In the genomic region with DNA sequence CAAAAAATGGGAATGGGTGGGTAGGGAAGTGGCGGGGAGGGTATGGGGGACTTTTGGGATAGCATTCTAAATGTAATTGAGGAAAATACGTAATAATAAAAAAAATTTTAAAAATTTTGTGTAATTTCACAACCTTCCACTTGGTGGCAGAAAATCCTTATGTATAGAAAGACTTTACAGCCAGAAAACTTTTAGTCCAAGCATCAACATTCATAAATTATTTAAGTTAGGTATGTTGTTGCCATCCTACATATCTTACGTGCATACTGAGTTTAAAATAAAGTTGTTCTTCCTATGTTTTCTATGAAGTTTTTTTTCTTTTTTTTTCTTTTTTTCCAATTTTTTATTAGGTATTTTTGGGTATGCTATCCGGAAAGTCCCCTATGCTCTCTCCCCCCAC, we compare ENCODE assay signal across 14 mouse cellular contexts. TPM values are rescaled to one million over a fixed set of nuclear protein-coding genes. Genes with fewer than 3 reads are reported as not detected.
DNase-seq lines count a peak whose midpoint lies in the region; ATAC-seq and TF ChIP-seq lines count a peak whose summit lies in the region.
"Had no signal": no experiment of that assay in that cellular context is flagged by ENCODE, and none has a peak within 500 bp of the region (broad histone marks: within the 10 kb centered on the region; RNA-seq: fewer than 3 reads in every experiment).

No protein-coding gene starts in this region.

- ATAC-seq in hindbrain, embryonic 14.5 days (ENCODE audit: low FRiP score): no peak
- ATAC-seq in hindbrain, embryonic 16.5 days: no peak
- ATAC-seq in midbrain, postnatal 0 days (ENCODE audit: low FRiP score): peak; percentile 65; the same call in 1 of the 2 replicates
- no peak for ATAC-seq in midbrain, embryonic 11.5 days (ENCODE audit: low FRiP score)
- ATAC-seq: activated CD4-positive, CD25-positive, alpha-beta regulatory T cell, adult 4 months had no signal

- no peak overlapping the region for H3K4me3 ChIP-seq in hindbrain, embryonic 14.5 days (replicated peaks; ENCODE audit: low read length)
- H3K4me3 ChIP-seq in hindbrain, embryonic 16.5 days (ENCODE audit: low read length): no peak overlapping the region
- H3K4me3 ChIP-seq in midbrain, postnatal 0 days (ENCODE audit: low read depth, low read length): no peak overlapping the region
- H3K4me3 ChIP-seq in midbrain, embryonic 11.5 days (ENCODE audit: low read depth, low read length): no peak overlapping the region
- H3K4me3 ChIP-seq: erythroblast, embryonic 14.5 days; heart, embryonic 13.5 days; liver, embryonic 13.5 days had no signal

- H3K9me3 ChIP-seq in hindbrain, embryonic 14.5 days (ENCODE audit: control insufficient read depth, low read length): no peaks in the 10 kb centered on the region
- H3K9me3 ChIP-seq in hindbrain, embryonic 16.5 days (ENCODE audit: control insufficient read depth, low read length): no peaks in the 10 kb centered on the region
- no peaks in the 10 kb centered on the region for H3K9me3 ChIP-seq in midbrain, postnatal 0 days (ENCODE audit: low read length)
- H3K9me3 ChIP-seq in midbrain, embryonic 11.5 days (ENCODE audit: control insufficient read depth, low read length): no peaks in the 10 kb centered on the region
- H3K9me3 ChIP-seq: heart, embryonic 13.5 days; liver, embryonic 13.5 days had no signal

- 80% methylated on average over 4 of the region's 4 CpGs for WGBS in hindbrain, embryonic 14.5 days
- 66% methylated on average over 4 of the region's 4 CpGs for WGBS in hindbrain, embryonic 16.5 days
- WGBS in midbrain, postnatal 0 days: 76% methylated on average over 4 of the region's 4 CpGs
- WGBS in midbrain, embryonic 11.5 days: 80% methylated on average over 3 of the region's 4 CpGs

- no peaks in the 10 kb centered on the region for H3K27me3 ChIP-seq in hindbrain, embryonic 14.5 days (ENCODE audit: control insufficient read depth, insufficient read depth, low read length)
- no peaks in the 10 kb centered on the region for H3K27me3 ChIP-seq in hindbrain, embryonic 16.5 days (replicated peaks; ENCODE audit: control insufficient read depth, insufficient read depth, low read length)
- no peaks in the 10 kb centered on the region for H3K27me3 ChIP-seq in midbrain, postnatal 0 days (ENCODE audit: insufficient read depth, low read length)
- no peaks in the 10 kb centered on the region for H3K27me3 ChIP-seq in midbrain, embryonic 11.5 days (ENCODE audit: control insufficient read depth, insufficient read depth, low read length)
- H3K27me3 ChIP-seq: heart, embryonic 13.5 days; liver, embryonic 13.5 days had no signal

- peak; percentile 33 for DNase-seq in hindbrain, embryonic 14.5 days (ENCODE audit: low spot score)
- DNase-seq in midbrain, postnatal 0 days (ENCODE audit: low spot score): peak; percentile 37
- no peak for DNase-seq in midbrain, embryonic 11.5 days (ENCODE audit: low spot score, missing footprints)
- peak; percentile 10 for DNase-seq in brain, adult 2 months (ENCODE audit: low read depth, low spot score)
- no peak for DNase-seq in MN1 (ENCODE audit: low spot score)
- DNase-seq in thymus, postnatal 0 days (ENCODE audit: low spot score): no peak
- DNase-seq: cerebellum, postnatal 25 days; kidney, adult 9 months; liver, embryonic 13.5 days; lung, postnatal 4 days had no signal

- TF ChIP-seq CTCF in midbrain, postnatal 0 days (IDR thresholded peaks at IDR 0.05): peak; percentile 59

- H3K4me1 ChIP-seq in hindbrain, embryonic 14.5 days (replicated peaks; ENCODE audit: control insufficient read depth, insufficient read depth, low read length): no peaks in the 10 kb centered on the region
- H3K4me1 ChIP-seq in hindbrain, embryonic 16.5 days (ENCODE audit: control insufficient read depth, insufficient read depth, low read depth, low read length): no peaks in the 10 kb centered on the region
- no peaks in the 10 kb centered on the region for H3K4me1 ChIP-seq in midbrain, postnatal 0 days (ENCODE audit: insufficient read depth, low read length)
- H3K4me1 ChIP-seq in midbrain, embryonic 11.5 days (ENCODE audit: control insufficient read depth, insufficient read depth, low read length): no peaks in the 10 kb centered on the region
- H3K4me1 ChIP-seq: heart, embryonic 13.5 days; liver, embryonic 13.5 days had no signal

- H3K9ac ChIP-seq in hindbrain, embryonic 14.5 days: no peak overlapping the region
- H3K9ac ChIP-seq in hindbrain, embryonic 16.5 days (ENCODE audit: low read depth, low read length): no peak overlapping the region
- no peak overlapping the region for H3K9ac ChIP-seq in midbrain, postnatal 0 days (replicated peaks; ENCODE audit: low read length, poor library complexity, severe bottlenecking)
- H3K9ac ChIP-seq in midbrain, embryonic 11.5 days (ENCODE audit: low read length): no peak overlapping the region
- H3K9ac ChIP-seq: heart, embryonic 13.5 days; liver, embryonic 13.5 days had no signal

- H3K4me2 ChIP-seq in hindbrain, embryonic 14.5 days (replicated peaks): no peak overlapping the region
- H3K4me2 ChIP-seq in hindbrain, embryonic 16.5 days (ENCODE audit: low read length): no peak overlapping the region
- H3K4me2 ChIP-seq in midbrain, postnatal 0 days (ENCODE audit: low read depth, low read length, poor library complexity, severe bottlenecking): no peak overlapping the region
- H3K4me2 ChIP-seq in midbrain, embryonic 11.5 days: no peak overlapping the region
- H3K4me2 ChIP-seq: heart, embryonic 13.5 days; liver, embryonic 13.5 days had no signal

- H3K36me3 ChIP-seq in hindbrain, embryonic 14.5 days (replicated peaks; ENCODE audit: control insufficient read depth, insufficient read depth): no peaks in the 10 kb centered on the region
- no peaks in the 10 kb centered on the region for H3K36me3 ChIP-seq in hindbrain, embryonic 16.5 days (ENCODE audit: control insufficient read depth, insufficient read depth, low read length)
- no peaks in the 10 kb centered on the region for H3K36me3 ChIP-seq in midbrain, postnatal 0 days (ENCODE audit: insufficient read depth, low read length)
- H3K36me3 ChIP-seq in midbrain, embryonic 11.5 days (ENCODE audit: control insufficient read depth, insufficient read depth, low read length): no peaks in the 10 kb centered on the region
- H3K36me3 ChIP-seq: heart, embryonic 13.5 days; liver, embryonic 13.5 days had no signal

- H3K27ac ChIP-seq in hindbrain, embryonic 14.5 days: no peak overlapping the region
- H3K27ac ChIP-seq in hindbrain, embryonic 16.5 days (ENCODE audit: low read depth, low read length): no peak overlapping the region
- H3K27ac ChIP-seq in midbrain, postnatal 0 days (ENCODE audit: low read depth, low read length): no peak overlapping the region
- no peak overlapping the region for H3K27ac ChIP-seq in midbrain, embryonic 11.5 days (ENCODE audit: low read depth, low read length)
- H3K27ac ChIP-seq: heart, embryonic 13.5 days; liver, embryonic 13.5 days had no signal

RNA-seq across cellular contexts. Expression of a gene that starts 47.3 kb away (rescaled TPM):
- 8.2 and 8.3 TPM in 2 replicates for polyA plus RNA-seq in hindbrain, embryonic 14.5 days (2014; fragmentation: Nextera tagmentation; extraction: Ambion mirVana)
- 6.3 and 6.9 TPM in 2 replicates for polyA plus RNA-seq in hindbrain, embryonic 16.5 days (2015; fragmentation: Nextera tagmentation; extraction: Ambion mirVana)
- 4.4 and 5.5 TPM in 2 replicates for total RNA-seq in midbrain, postnatal 0 days (2014; rRNA removed)
- polyA plus RNA-seq in midbrain, postnatal 0 days (2015; fragmentation: Nextera tagmentation; extraction: Ambion mirVana): 5.5 and 6.2 TPM in 2 replicates
- polyA plus RNA-seq in midbrain, embryonic 11.5 days (2014; fragmentation: Nextera tagmentation; extraction: Ambion mirVana): 7.3 and 8.2 TPM in 2 replicates
- polyA plus RNA-seq in thymus, postnatal 0 days (2015; fragmentation: Nextera tagmentation; extraction: Ambion mirVana): 4.6 and 5.2 TPM in 2 replicates

Comparison
In these comparisons a context has a peak if more than half of its experiments do, and no peak if none do; other contexts are left out.
1. DNase-seq: peak in hindbrain, embryonic 14.5 days (single experiment), midbrain, postnatal 0 days (single experiment) and brain, adult 2 months (single experiment); none in midbrain, embryonic 11.5 days (single experiment), MN1 (single experiment) and thymus, postnatal 0 days (single experiment).